Mouse (Mus musculus): ENCODE results near the gene Homer2. TPM values are rescaled to one million over a fixed set of nuclear protein-coding genes. Genes with fewer than 3 reads are reported as not detected.

Gene Homer2
- total RNA-seq, 2 experiments from 2014 or later: 68.1 to 77.5 TPM

DNA sequence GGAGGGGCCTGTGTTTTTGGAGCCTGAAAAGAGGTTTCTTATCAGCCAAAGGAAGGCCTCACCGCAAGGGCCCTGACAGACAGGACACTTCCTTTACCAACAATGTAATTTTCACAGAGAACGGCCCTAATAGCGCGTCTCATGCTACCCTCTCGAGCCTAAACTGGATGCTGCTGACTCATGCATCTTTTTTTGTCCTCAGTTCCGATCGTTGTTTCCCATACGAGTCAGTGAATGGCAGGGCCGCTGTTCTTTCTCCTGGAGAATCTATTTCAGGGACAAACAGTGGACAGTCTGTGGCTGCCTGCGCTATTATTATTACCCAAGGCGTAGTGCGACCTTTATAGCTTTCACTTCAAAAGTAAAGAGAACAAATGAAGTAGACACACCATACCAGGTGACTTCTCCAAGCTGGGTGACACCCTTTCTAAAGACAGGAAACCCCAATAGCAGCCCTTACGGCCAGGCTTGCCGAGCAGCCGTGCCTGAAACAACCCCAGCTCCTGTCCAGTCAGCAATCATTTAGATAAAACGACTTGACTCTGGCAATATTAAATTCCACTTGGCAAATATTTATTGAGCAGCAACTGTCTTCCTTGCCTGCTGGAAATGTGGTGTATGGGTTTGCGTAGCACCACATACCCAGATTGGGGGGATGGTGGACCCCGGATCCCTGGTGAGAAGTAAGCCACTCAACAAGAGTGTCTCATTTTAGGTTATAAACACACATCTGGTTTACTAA is 18.8 kb upstream of the Homer2 start:
- Histone ChIP-seq H3K27ac (no peak overlapping the region), H3K4me3 (no peak overlapping the region)
- DNase-seq (ENCODE audit: extremely low spot score in 1 of 2, low spot score in 2 of 2): no peak
- intact Hi-C loops (cut with DNase I): no loop called here
- TF ChIP-seq CTCF (IDR thresholded peaks at IDR 0.05): no peak

DNA sequence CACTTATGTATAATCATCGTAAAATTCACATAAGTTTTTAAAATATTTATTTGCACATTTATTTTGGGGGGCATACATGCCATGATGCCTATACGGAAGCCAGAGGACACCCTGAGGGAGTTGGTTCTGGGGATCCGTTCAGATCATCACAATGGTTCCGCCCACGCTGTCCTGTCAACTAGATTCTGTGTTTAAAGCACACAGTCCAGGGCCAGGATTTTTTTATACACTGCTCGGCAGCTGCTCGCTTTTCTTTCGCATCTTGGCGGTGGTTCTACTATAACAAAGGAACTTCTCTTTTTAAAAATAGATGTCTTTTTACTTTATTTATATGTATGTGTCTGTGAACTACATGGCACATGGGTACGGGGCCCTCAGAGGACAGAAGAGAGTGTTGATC is 16.5 kb upstream of the Homer2 start:
- intact Hi-C loops (cut with DNase I): no loop called here

DNA sequence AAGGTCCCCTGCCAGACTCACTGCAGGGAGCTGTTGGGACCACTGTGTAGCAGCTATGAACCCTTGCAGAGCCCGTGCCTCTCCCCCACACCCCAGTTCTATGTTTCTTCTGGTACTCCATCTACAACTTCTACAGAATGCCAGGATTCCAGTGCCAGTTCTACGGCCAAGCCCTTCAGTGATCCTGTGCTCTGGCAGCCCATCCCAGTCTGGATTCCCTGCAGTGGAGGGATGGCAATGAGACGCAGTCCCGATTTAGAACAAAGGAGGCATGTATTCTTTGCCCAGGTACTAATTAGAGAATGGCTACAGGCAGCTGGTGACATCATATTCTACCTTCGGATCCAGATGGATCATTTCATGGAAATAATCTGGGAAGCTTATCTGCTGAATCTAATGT is 13.9 kb upstream of the Homer2 start:
- no peak for DNase-seq (ENCODE audit: extremely low spot score in 1 of 2, low spot score in 2 of 2)
- no peak overlapping the region for H3K27ac ChIP-seq
- no peak for TF ChIP-seq CTCF (IDR thresholded peaks at IDR 0.05)
- intact Hi-C loops (cut with DNase I): no loop called here
- no peak overlapping the region for H3K4me3 ChIP-seq

More for the DNA sequence above, 16.5 kb upstream of the Homer2 start:
- Histone ChIP-seq H3K27ac (no peak overlapping the region), H3K4me3 (no peak overlapping the region)
- no peak for TF ChIP-seq CTCF (IDR thresholded peaks at IDR 0.05)
- no peak for DNase-seq (ENCODE audit: extremely low spot score in 1 of 2, low spot score in 2 of 2)

GRCm38 (mm10) chr7:81719216-81719661 is 11.9 kb upstream of the Homer2 start:
- no peak for DNase-seq (ENCODE audit: extremely low spot score in 1 of 2, low spot score in 2 of 2)
- Histone ChIP-seq H3K4me3 (no peak overlapping the region), H3K27ac (no peak overlapping the region)
- TF ChIP-seq CTCF (IDR thresholded peaks at IDR 0.05): no peak
- intact Hi-C loops (cut with DNase I): no loop called here

DNA sequence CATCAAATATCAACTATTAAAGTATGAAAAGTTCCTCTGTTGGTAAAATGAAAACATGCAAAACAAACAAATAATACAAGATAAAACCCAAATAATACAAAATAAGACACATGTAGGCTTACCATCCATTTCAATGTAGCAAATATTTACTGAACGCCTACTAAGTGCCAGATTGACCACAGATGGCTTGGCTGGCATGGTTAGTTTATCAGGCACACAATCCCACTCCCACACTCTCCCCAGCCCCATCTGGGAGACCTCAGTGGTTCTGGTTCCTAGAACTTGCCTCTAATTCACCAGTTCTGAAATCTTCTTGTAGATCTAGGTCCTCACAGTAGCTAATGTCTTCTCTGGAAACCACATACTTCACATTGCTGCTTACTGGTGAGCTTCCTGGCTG is 11.3 kb upstream of the Homer2 start:
- TF ChIP-seq CTCF (IDR thresholded peaks at IDR 0.05): no peak
- intact Hi-C loops (cut with DNase I): no loop called here
- no peak overlapping the region for H3K27ac ChIP-seq
- H3K4me3 ChIP-seq: no peak overlapping the region
- no peak for DNase-seq (ENCODE audit: extremely low spot score in 1 of 2, low spot score in 2 of 2)

- TF ChIP-seq CTCF (IDR thresholded peaks at IDR 0.05): no peak
- Histone ChIP-seq H3K27ac (no peak overlapping the region), H3K4me3 (no peak overlapping the region)
- intact Hi-C loops (cut with DNase I): no loop called here
- DNase-seq (ENCODE audit: extremely low spot score in 1 of 2, low spot score in 2 of 2): no peak
Observed at GRCm38 (mm10) chr7:81710166-81710565, 2.8 kb upstream of the Homer2 start.

- intact Hi-C loops (cut with DNase I): loop anchor here (5.0 kb wide), 1 partner anchor 136 kb away; the partner anchor contains the start of gene Whamm
- no peak overlapping the region for H3K4me3 ChIP-seq
- TF ChIP-seq CTCF (IDR thresholded peaks at IDR 0.05): no peak
- no peak for DNase-seq (ENCODE audit: extremely low spot score in 1 of 2, low spot score in 2 of 2)
- H3K27ac ChIP-seq: no peak overlapping the region
Observed at GRCm38 (mm10) chr7:81708165-81708564, 838 bp upstream of the Homer2 start.

- Histone ChIP-seq H3K4me3 (peak overlapping the region; percentile 64), H3K27ac (peak overlapping the region; percentile 89)
- TF ChIP-seq CTCF (IDR thresholded peaks at IDR 0.05): no peak; the same call in 1 of the 2 replicates
- intact Hi-C loops (cut with DNase I): loop anchor here (2.0 to 5.0 kb wide), 3 partner anchors 56 to 134 kb away; partner anchors contain the start of genes Ramac and Whamm
- peak; percentile 38 to 51 for DNase-seq (ENCODE audit: extremely low spot score in 1 of 2, low spot score in 2 of 2)
Observed at GRCm38 (mm10) chr7:81706416-81707391, 623 bp downstream of the Homer2 start.

GRCm38 (mm10) chr7:81706027-81706415 is 1.3 kb downstream of the Homer2 start:
- DNase-seq (ENCODE audit: extremely low spot score in 1 of 2, low spot score in 2 of 2): peak; percentile 29 to 42

DNA sequence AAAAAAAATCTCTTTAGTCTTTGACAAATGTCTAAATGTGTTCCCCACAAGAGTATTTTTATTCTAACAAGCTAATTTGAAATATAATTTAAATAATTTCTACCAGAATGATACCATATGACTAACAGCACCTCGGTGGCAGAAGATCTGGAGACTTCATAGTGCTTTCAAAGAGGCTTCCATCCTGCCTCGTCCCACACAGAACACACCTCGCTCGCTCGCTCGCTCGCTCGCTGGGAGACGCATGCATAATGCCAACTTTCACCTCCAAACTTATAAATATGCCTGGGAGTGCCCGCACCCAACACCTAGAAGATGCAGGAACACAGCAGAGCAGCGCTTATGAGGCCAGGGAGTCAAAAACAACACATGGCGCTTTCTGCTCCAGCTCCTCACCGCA is 9.0 kb downstream of the Homer2 start:
- no peak for TF ChIP-seq CTCF (IDR thresholded peaks at IDR 0.05)
- DNase-seq (ENCODE audit: extremely low spot score in 1 of 2, low spot score in 2 of 2): no peak
- Histone ChIP-seq H3K27ac (no peak overlapping the region), H3K4me3 (no peak overlapping the region)
- intact Hi-C loops (cut with DNase I): loop anchor here (2.0 kb wide), 1 partner anchor 68 kb away; no protein-coding TSS in a partner anchor

More at GRCm38 (mm10) chr7:81706027-81706415, 1.3 kb downstream of the Homer2 start:
- peak overlapping the region; percentile 64 for H3K4me3 ChIP-seq
- no peak for TF ChIP-seq CTCF (IDR thresholded peaks at IDR 0.05)
- H3K27ac ChIP-seq: peak overlapping the region; percentile 81
- intact Hi-C loops (cut with DNase I): loop anchor here (2.0 to 5.0 kb wide), 3 partner anchors 55 to 134 kb away; partner anchors contain the start of genes Ramac and Whamm

GRCm38 (mm10) chr7:81697954-81698353 is 9.4 kb downstream of the Homer2 start:
- intact Hi-C loops (cut with DNase I): loop anchor here (2.0 kb wide), 1 partner anchor 67 kb away; no protein-coding TSS in a partner anchor
- no peak for DNase-seq (ENCODE audit: extremely low spot score in 1 of 2, low spot score in 2 of 2)
- Histone ChIP-seq H3K4me3 (no peak overlapping the region), H3K27ac (no peak overlapping the region)
- TF ChIP-seq CTCF (IDR thresholded peaks at IDR 0.05): no peak

Measured in left cerebral cortex, adult 2 months (tissue).